Mouse (Mus musculus) testis, adult 2 months (tissue): ENCODE measurements around the gene Pradc1.

ENCODE experiments used
- CTCF ChIP-seq: fragments of 200-500 bp; IDR thresholded peaks from 2 replicates; pipeline ENCODE4 v1.5.1; 2012; ENCODE audit warnings: low read depth, mild to moderate bottlenecking, inconsistent platforms, low read length, moderate library complexity; ENCODE audit not compliant: control insufficient read depth, insufficient read depth, insufficient replicate concordance
- POLR2A ChIP-seq: fragments of 200-500 bp; IDR thresholded peaks from 2 replicates; pipeline ENCODE4 v1.6.1; 2012; ENCODE audit warnings: low read depth, mild to moderate bottlenecking, inconsistent platforms, low read length, moderate library complexity; ENCODE audit not compliant: control insufficient read depth

DNA sequence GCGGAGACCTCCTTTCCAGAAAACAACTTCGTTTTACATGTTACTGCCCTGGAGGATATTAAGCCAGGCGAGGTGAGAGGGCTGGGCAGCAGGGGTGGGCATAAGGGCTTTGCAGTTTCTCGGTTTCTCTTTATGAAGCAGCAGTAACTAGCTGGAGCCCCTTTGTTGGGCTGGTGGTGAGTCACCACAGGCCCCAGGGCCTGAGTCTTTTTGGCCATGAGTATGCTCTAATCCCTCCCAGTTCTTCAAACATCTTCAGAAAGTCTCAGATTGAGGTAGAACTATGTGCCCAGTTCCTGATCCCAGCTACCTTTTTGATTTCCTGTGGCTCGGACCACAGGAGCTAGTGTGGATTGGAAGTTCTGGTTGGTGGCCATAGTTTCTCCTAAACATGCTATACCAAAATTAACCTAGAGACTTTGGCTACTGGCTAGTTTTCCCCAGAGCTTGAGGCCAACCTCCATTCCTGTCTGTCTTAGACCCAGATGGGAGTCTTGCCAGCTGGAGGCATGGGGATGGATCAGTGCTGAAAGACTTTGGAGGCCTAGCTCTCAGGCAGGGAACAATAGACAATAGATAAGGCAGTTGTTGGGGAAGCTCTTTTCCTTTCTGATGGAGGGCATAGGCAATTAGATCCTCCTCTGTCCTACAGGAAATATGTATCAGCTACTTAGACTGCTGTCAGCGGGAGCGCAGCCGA, 7.4 kb downstream of the Pradc1 start:
- TF ChIP-seq CTCF = no peak
- no peak for TF ChIP-seq POLR2A
